Mouse (Mus musculus) embryonic stem cell, embryonic (primary cell): ENCODE measurements at regions not wholly inside any gene's neighbourhood (a gene's known extent, or its start where the extent isn't known, plus 50 kb on each side); places are given as distances from the start of the nearest gene placed in this dataset.

Source experiments
- CTCF ChIA-PET, 4 experiments: fragments of 300-600 bp in 2 of 4; fragments of 350-600 bp in 2 of 4; sonication (Branson Sonifier 250); formaldehyde crosslinking; loops; one replicate each; lab custom pipeline; 2022; ENCODE audit warnings: inconsistent platforms in 2 of 4; lab: Charles Lee
- POLR2A ChIA-PET, 4 experiments: fragments of 300-600 bp in 2 of 4; fragments of 350-600 bp in 2 of 4; sonication (Branson Sonifier 250); formaldehyde crosslinking; loops; one replicate each; lab custom pipeline; 2022; ENCODE audit warnings: antibody characterized with exemption in 4 of 4, inconsistent platforms in 1 of 4; lab: Charles Lee

DNA sequence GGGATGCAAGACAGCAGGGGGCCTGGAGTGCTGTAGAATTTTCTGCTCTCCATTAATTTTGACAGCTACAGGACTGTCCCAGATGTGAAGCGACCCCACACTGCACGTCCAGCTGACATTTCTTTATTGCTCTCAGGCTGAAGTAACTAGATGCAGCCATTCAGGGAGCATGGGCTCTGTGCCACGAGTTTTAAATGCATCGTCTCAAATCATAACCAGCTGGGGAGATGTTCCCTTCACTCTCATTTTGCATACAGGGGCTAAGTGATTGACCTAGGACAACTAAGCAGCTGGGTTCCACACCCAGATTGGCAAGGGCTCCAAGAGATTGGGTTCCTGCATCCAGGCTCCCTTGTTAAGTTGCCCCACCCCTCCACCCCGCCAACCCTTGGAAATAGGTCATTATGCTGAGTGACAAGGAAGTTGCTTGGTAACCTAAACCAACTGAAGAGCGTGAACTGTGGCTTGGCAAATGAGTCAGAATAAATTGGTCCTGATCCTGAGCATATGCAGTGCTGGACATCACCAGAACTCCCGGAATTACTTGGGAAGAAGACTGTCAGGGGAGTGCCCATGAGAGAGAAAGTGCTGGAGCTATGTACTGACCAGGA is 267.4 kb downstream of the Foxo1 start:
- POLR2A ChIA-PET = interaction anchor here in 1 of 4 experiments (0.7 to 1.1 kb wide), 2 partner anchors 21 to 116 kb away, joined by 3 to 4 read pairs; no protein-coding TSS in a partner anchor
- CTCF ChIA-PET = interaction anchor here in 1 of 4 experiments (0.7 kb wide), 1 partner anchor 185 kb away, joined by 12 read pairs; no protein-coding TSS in a partner anchor

DNA sequence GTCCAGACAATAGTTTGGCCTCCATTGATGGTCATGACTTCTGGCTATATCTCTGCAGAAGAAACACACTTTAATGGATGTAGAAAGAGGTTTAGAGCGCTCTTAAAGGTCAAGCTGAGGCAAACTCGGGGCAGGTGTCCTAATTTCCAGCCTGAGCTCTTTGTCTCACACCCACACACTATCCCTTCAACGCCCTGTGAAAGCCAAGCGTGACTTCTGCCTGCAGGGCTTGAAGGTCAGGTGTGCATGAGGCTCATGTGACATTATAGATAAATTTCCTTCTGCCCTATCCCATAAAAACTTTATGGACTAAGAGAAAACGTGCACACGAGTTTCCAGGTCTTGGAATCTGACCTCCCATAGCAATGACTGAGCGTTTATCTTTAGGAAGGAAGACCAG is 266.0 kb downstream of the Foxo1 start:
- CTCF ChIA-PET = interaction anchor here in 1 of 4 experiments (0.6 kb wide), 1 partner anchor 79 kb away, joined by 8 read pairs; no protein-coding TSS in a partner anchor
- POLR2A ChIA-PET = no interaction called here

DNA sequence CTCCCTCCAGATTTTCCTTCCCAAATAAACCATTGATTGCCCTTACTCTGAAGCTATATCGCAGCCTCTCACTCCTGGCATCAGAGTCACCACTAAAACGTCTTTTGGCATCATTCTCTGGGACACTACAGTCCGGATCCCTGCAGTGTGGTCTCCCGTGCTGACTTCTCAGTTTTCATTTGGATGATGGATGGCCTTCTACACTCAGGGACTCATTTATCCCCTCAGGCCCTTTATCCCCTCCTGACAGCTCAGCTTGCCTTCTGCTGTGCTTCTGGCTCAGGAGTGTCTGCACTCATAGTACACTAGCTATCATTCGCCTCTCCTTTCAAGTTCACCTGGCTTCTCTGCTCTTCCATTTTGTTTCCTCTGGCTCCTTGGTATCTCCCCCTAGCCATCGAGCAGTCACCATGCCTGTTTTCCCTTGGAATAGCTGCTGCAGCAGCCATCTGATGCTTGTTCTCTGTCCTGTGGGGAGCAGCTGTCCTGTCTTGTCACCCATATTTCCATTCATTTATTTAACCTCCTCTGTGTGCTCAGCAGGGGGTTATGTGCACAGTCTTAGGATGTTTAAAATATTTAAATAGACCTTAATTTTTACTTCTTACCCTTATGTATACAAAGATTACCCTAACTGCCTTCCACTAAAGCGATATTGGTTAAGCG is 263.7 kb downstream of the Foxo1 start:
- CTCF ChIA-PET = interaction anchor here in 1 of 4 experiments (0.7 kb wide), 1 partner anchor 337 kb away, joined by 3 read pairs; no protein-coding TSS in a partner anchor

DNA sequence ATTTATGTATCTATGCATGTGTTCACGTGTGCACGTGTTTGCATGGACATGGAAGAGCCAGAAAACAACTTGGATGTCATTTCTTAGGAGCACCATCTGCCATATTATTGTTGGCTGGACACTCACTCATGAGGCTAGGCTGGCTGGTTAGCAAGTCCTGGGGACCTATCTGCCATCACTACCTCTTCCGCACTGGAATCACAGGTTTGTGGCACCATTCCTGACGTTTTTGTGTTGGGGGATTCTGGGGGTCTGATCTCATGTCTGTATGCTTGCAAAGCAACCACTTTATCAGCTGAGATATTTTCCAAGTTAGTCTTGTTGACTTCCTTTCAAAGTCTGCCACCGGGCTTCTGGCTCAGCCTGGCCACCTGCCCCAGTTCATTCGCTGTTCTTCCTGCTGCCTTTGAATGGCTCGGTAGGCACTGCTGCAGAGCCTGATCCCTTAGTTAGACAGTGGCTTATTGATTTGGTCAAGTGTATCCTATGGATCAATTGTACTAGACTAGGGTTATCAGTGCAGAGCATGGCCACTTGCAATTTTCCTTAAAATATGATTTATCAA is 262.4 kb downstream of the Foxo1 start:
- POLR2A ChIA-PET = interaction anchor here in 1 of 4 experiments (0.8 kb wide), 1 partner anchor 44 kb away, joined by 3 read pairs; no protein-coding TSS in a partner anchor

More for the DNA sequence above, 263.7 kb downstream of the Foxo1 start:
- POLR2A ChIA-PET = interaction anchor here in 1 of 4 experiments (0.8 kb wide), 1 partner anchor 45 kb away, joined by 3 read pairs; no protein-coding TSS in a partner anchor

DNA sequence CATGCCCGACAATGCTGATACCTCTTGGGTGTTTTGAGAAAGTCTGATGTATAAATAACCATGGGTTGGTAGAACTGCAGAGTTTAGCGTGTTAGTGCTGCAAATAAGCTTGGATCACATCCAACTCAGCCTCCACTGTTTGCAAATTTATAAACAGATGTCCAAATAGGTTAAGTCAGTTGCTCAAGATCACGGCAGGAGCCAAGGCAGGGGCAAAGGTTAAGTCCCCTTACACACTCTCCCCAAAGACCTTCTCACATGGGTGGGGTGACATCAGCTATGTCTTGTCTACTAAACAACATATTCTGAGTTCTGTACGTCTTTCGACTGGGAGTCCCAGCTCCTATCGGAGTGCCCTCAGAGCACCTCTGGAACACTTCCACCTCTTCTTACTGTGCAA is 261.0 kb downstream of the Foxo1 start:
- POLR2A ChIA-PET = no interaction called here
- CTCF ChIA-PET = interaction anchor here in 1 of 4 experiments (0.6 kb wide), 1 partner anchor 315 kb away, joined by 4 read pairs; no protein-coding TSS in a partner anchor

More for the DNA sequence above, 262.4 kb downstream of the Foxo1 start:
- CTCF ChIA-PET = no interaction called here

DNA sequence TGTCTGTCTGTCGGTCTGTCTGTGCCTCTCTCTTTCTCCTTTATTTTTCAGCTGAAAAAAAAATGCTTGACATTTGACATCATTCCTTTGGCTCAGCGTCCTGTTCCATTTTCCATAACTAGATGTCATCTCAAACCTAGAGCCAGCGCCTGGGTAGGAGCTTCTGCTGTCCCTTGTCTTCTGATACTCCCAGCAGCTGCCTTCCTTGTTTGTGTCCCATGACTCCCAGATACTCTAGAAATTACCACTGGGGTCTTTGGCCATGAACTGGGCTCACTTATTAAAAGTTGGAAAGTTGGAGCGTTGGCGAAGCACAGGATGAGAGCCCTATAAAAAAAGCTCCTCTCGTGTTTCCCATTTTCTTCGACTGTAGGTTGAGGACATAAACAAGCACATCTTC is 260.4 kb downstream of the Foxo1 start:
- POLR2A ChIA-PET = no interaction called here
- CTCF ChIA-PET = interaction anchor here in 1 of 4 experiments (0.6 kb wide), 1 partner anchor 315 kb away, joined by 4 read pairs; no protein-coding TSS in a partner anchor

DNA sequence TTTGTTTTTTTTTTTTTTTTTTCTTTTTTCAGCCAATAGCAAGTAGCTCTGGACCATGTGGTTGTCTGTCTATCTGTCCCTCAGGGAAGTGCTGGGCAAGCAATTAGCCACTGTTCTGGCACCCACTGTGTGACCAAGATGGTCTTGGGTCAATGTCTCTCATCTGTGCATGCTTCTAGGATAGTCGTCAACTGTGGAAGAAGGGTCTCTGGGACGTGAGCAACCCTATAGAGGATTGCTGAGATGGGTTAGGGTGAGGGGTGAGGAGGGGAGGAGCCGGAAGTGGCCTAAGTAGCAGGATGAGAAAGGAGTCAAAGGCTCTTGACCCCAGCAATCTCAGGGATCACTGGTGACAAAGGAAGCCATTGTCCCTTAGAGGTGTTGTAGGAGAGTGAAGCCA is 259.6 kb downstream of the Foxo1 start:
- ChIA-PET CTCF (interaction anchor here in 1 of 4 experiments (0.6 kb wide), 1 partner anchor 549 kb away, joined by 9 read pairs; no protein-coding TSS in a partner anchor), POLR2A (interaction anchor here in 2 of 4 experiments (0.6 to 0.7 kb wide), 2 partner anchors 123 to 254 kb away, joined by 3 to 4 read pairs; no protein-coding TSS in a partner anchor)

DNA sequence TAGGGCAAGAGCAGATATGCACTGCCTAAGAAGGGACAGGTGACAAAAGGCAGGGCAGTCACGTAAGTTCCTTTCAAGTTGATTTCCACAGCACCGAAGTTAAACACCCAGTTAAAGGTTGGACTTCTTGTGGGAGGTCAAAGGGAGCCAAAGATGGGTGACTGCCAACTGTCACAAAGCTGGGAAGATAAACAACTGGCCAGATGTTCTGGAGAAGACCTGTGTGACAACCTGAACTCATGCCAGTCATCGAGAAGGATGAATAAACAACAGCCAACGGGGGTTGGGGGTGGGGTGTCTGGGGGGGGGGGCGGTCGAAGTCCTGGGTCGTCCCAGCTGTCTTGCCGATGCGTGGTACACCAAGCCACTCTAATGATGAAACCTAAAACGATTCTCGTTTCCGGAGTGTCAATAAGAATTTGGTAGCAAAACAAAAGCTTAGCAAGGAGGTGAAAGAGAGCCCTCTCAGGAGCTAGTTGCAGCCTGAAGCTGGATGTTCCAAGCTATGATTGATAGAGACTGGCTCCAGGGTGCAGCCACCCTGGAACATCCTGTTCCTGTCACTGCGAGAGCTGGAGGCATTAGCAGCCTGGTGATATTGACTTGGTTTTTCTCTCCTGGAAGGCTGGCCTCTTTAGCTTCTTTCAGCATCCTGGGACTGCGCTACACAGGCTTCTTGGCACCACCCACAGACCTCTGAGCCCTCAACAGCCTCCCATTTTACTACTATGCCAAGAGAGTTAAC is 259.0 kb downstream of the Foxo1 start:
- POLR2A ChIA-PET = interaction anchor here in 2 of 4 experiments (0.6 to 0.7 kb wide), 2 partner anchors 122 to 253 kb away, joined by 3 to 4 read pairs; no protein-coding TSS in a partner anchor
- CTCF ChIA-PET = interaction anchor here in 2 of 4 experiments (0.6 to 0.7 kb wide), 3 partner anchors 245 to 549 kb away, joined by 7 to 9 read pairs (median 7); no protein-coding TSS in a partner anchor

DNA sequence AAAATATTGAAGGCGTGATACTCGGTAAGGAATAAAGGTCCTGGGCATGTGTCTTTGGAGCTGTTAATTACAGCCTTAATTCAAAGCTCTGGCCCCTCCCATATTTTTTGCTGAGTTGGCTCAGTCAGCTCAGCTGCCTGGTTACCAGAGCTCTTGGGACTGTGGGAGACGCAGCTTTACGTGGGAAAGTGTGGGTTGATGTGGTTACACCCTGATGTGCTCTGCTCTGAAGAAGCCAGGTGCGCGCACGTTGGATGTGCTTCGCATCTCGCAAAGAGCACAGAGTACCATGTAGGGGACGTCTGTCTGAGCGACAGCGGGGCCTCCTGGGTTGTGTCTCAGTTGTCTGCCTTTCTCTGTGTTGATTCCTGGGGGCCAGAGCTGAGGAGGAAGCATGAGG is 254.8 kb downstream of the Foxo1 start:
- ChIA-PET POLR2A (interaction anchor here in 2 of 4 experiments (0.6 to 2.2 kb wide), 5 partner anchors 9 to 254 kb away, joined by 3 to 6 read pairs (median 3); partner anchors contain the start of gene Foxo1 (in 1 of the 2)), CTCF (interaction anchor here in 1 of 4 experiments (0.6 kb wide), 1 partner anchor 321 kb away, joined by 5 read pairs; no protein-coding TSS in a partner anchor)

DNA sequence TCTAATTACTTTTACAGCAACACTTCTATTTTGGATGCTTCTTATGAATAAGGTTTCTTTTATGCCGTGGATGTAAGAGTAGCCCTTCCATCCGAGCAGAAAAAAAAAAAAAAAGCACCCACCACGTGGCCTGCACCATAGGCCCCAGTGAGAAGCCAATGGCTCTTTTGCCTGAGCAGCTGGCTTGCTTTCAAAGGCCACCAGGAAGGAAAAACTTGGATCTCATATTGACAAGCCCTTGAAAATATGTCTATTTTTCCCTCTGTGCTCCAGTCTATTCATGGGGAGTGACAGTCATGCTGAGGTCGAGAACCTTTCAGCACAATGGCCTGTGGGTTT is 252.4 kb downstream of the Foxo1 start:
- ChIA-PET CTCF (interaction anchor here in 1 of 4 experiments (0.7 kb wide), 1 partner anchor 379 kb away, joined by 5 read pairs; no protein-coding TSS in a partner anchor), POLR2A (no interaction called here)

DNA sequence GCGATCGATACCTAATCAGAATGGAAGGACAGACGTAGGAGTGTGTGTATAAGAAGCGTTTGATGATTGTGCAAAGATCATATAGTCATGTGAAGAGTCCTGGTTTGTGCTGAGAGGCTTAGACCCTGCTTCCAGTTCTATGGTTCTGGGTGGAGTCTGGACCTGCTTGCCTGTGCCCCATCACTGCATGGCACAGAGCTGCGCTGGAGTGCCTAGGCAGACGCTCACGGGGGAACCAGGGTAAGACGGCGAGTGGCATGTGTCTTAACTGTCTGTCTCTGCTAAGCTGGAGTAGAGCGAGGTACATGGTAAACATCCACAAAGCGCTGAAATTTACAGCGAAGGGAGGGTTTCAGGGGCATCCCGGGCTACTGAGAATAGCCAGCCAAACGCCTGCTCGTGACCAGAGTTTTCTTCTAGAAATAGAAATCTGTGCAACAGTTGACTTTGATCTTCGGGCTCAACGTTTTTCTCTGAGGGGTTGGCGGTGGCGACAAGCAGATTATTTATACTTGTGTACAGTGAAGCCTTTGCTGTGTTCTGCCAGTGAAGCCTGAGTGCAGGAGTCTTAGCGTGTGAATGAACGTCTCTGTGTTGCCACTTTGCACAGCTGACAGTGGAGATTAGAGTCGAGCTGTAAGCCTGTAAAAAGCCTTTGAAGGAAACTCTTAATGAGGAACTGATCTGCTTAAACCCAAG is 251.9 kb downstream of the Foxo1 start:
- CTCF ChIA-PET = interaction anchor here in 1 of 4 experiments (0.7 kb wide), 1 partner anchor 378 kb away, joined by 5 read pairs; no protein-coding TSS in a partner anchor
- POLR2A ChIA-PET = no interaction called here

DNA sequence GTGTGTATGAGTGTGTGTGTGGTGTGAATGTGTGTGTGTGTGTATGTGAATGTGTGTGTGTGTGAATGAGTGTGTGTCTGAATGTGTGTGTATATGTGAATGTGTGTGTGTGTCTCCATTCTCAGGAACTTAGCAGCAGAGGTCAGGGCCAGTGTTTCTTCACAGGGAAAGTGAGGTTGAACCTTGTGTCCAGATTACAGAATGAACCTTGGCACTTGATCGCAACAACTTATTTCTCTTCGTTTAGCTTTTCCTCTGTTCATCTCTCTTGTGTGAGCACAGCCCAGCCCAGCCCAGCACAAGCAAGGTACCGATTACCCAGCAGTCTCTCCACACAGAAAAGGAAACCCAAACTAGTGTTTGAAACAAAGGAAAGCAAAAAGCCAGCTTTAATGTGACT is 249.7 kb downstream of the Foxo1 start:
- CTCF ChIA-PET = no interaction called here
- POLR2A ChIA-PET = no interaction called here

DNA sequence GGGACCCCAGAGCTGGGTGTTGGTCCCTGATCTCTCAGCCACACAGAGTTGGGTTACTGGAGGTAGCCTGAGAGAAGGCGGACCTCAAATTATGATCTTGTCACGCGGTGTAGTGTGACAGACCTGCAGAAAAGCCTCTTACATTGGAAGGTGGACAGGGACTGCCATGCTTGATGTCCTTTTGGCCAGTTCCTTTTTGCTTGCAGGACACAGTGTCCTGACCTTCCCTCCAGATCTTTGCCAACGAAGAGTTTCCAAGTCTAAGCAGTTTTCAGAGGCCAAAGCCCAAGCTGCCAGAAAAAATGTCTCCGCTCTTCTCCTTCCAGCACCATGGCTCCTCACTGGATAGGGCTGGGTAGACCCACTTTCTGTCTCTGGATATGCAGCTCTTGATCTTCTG is 248.6 kb downstream of the Foxo1 start:
- ChIA-PET POLR2A (no interaction called here), CTCF (no interaction called here)

DNA sequence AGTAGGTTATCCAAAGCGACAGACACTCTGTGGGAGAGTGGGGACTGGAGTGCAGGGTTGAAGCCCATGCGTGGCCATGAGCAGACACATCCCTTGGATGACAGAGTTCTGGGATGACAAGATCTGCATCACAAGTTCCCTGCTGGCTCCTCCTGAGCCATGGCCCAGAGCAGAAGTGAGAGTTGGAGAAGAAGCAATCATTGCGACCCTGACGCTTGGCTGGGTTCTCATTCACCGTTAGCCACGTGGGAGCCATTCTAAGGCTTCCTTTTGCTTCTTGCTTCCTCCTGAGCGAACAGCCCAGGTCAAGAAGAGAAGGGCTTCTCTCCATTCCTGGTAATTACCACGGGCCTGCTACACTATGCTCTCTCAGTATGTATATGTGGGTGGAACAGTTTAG is 244.6 kb downstream of the Foxo1 start:
- CTCF ChIA-PET = no interaction called here
- POLR2A ChIA-PET = interaction anchor here in 1 of 4 experiments (1.5 kb wide), 1 partner anchor 10 kb away, joined by 3 read pairs; no protein-coding TSS in a partner anchor

DNA sequence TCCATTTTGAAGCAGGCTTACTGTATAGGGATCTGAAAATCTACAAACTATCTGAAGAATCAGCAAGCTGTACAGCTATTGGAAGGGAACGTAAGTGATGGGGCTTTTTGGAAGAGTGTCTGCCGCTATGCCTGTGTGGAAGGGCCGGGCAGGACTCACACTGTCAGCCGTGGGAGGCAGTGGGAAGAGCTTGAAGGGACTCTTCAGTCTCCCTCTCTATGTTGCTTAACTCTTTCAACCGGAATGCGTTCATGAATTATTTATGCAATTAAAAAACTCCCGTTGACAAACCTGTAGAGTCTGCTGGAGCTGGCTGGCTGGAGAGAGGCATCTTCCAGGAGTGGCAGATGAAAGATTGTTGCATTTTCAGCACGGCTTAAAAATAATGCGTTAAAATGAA is 243.4 kb downstream of the Foxo1 start:
- POLR2A ChIA-PET = interaction anchor here in 3 of 4 experiments (0.6 to 1.5 kb wide), 4 partner anchors 11 to 51 kb away, joined by 3 to 6 read pairs (median 4); no protein-coding TSS in a partner anchor
- CTCF ChIA-PET = interaction anchor here in 3 of 4 experiments (0.5 to 0.6 kb wide), 3 partner anchors 8 to 332 kb away, joined by 3 to 4 read pairs (median 3); no protein-coding TSS in a partner anchor

DNA sequence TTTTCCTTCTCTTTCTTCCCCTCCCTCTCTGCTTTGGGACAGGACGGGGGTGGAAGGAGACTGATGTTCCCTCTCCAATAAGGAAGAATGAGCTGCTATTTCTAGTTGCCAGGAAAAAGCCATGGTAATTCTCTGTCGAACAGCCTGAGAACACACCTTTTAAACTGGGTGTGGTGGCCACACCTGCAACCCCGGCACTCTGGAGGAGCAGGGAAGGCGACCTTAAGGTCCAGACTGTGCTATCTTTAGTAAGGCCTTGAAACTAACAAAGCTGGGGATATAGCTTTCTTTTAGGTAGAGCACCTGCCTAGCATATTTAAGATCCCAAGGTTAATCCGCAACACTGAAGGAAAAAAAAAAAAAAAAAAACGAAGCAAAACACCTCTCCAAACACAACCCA is 242.7 kb downstream of the Foxo1 start:
- ChIA-PET POLR2A (interaction anchor here in 2 of 4 experiments (0.8 to 1.5 kb wide), 7 partner anchors 12 to 98 kb away, joined by 3 to 6 read pairs (median 3); no protein-coding TSS in a partner anchor), CTCF (interaction anchor here (0.5 to 0.8 kb wide), 7 partner anchors 7 to 333 kb away, joined by 3 to 5 read pairs (median 3); no protein-coding TSS in a partner anchor)
